Mouse (Mus musculus): ENCODE data around the gene Hmgb1. TPM values are rescaled to one million over a fixed set of nuclear protein-coding genes. Genes with fewer than 3 reads are reported as not detected.

Hmgb1 gene
- polyA plus RNA-seq, 1 experiment from 2014 or later, result 682 TPM

GRCm38 (mm10) chr5:149071546-149071945 lies 112.7 kb downstream of the Hmgb1 start:
- Histone ChIP-seq H3K36me3 (no peaks in the 10 kb centered on the region), H3K4me3 (no peak overlapping the region), H3K27me3 (replicated peaks) (no peaks in the 10 kb centered on the region), H3K9me3 (replicated peaks) (0 out of 2 replicates have a peak, but pooled peaks cover 2% of the 10 kb centered on the region), H3K4me1 (peaks cover 17% of the 10 kb centered on the region), H3K4me2 (no peak overlapping the region), H3K9ac (no peak overlapping the region), H3K27ac (no peak overlapping the region)
- ATAC-seq, result no peak
- 92% methylated on average over 5 of the region's 5 CpGs for WGBS (ENCODE audit: insufficient replicate concordance)

- Histone ChIP-seq H3K27me3 (replicated peaks) (no peaks in the 10 kb centered on the region), H3K9me3 (replicated peaks) (no peaks in the 10 kb centered on the region), H3K36me3 (no peaks in the 10 kb centered on the region), H3K4me3 (peak overlapping the region; percentile 50; the same call in 1 of the 2 replicates), H3K4me2 (peak overlapping the region; percentile 72), H3K4me1 (peaks cover 17% of the 10 kb centered on the region), H3K9ac (no peak overlapping the region), H3K27ac (no peak overlapping the region)
- 85% methylated on average over 10 of the region's 10 CpGs for WGBS (ENCODE audit: insufficient replicate concordance)
- 0 out of 2 replicates have a peak, but pooled peaks have one; percentile 28 for ATAC-seq
These were observed 115.5 kb downstream of the Hmgb1 start for GRCm38 (mm10) chr5:149068745-149069144.

GRCm38 (mm10) chr5:149068247-149068740 lies 116.0 kb downstream of the Hmgb1 start:
- peak overlapping the region; percentile 50 for H3K4me3 ChIP-seq
- peaks cover 17% of the 10 kb centered on the region for H3K4me1 ChIP-seq
- H3K9me3 ChIP-seq (replicated peaks), result no peaks in the 10 kb centered on the region
- H3K4me2 ChIP-seq, result peak overlapping the region; percentile 72
- peak overlapping the region; percentile 49 for H3K9ac ChIP-seq
- 27% methylated on average over 17 of the region's 17 CpGs for WGBS (ENCODE audit: insufficient replicate concordance)
- no peaks in the 10 kb centered on the region for H3K36me3 ChIP-seq
- ATAC-seq, result no peak
- 0 out of 2 replicates have a peak overlapping the region, but pooled peaks have one; percentile 17 for H3K27ac ChIP-seq
- H3K27me3 ChIP-seq (replicated peaks), result no peaks in the 10 kb centered on the region

DNA sequence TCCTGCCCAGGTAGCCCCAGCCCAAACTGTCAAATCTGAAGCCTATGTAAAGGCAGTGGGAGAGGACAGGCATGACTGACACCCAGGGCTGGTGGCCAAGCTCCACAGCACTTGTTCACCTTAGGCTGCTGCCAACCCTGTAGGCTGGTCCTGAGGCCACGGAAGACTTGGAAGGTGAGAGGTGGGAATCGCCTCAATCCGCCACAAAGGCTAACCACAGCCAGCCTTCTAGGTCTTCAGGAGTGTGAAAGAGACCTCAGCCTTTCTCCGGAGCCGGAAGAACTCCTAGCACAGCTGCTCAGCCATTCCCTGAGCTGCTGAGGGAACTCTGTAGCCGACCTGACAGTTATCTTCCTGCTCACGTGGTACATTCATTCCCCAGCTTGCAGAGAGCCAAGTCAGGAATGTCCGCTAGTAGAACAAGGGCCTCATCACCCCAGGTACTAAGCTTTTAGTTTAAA lies 116.8 kb downstream of the Hmgb1 start:
- Histone ChIP-seq H3K4me3 (peak overlapping the region; percentile 50), H3K27me3 (replicated peaks) (no peaks in the 10 kb centered on the region), H3K9ac (peak overlapping the region; percentile 49), H3K4me2 (peak overlapping the region; percentile 72), H3K36me3 (no peaks in the 10 kb centered on the region), H3K27ac (0 out of 2 replicates have a peak overlapping the region, but pooled peaks have one; percentile 17), H3K9me3 (replicated peaks) (no peaks in the 10 kb centered on the region), H3K4me1 (peaks cover 17% of the 10 kb centered on the region)
- peak; percentile 70 for ATAC-seq
- WGBS (ENCODE audit: insufficient replicate concordance), result 29% methylated on average over 8 of the region's 8 CpGs

- Histone ChIP-seq H3K27ac (no peak overlapping the region), H3K9ac (no peak overlapping the region), H3K4me2 (no peak overlapping the region), H3K36me3 (no peaks in the 10 kb centered on the region), H3K27me3 (replicated peaks) (no peaks in the 10 kb centered on the region), H3K4me3 (no peak overlapping the region), H3K4me1 (peaks cover 7% of the 10 kb centered on the region), H3K9me3 (replicated peaks) (no peaks in the 10 kb centered on the region)
- ATAC-seq, result no peak
- WGBS (ENCODE audit: insufficient replicate concordance), result 59% methylated on average over 1 of the region's 1 CpGs
These were observed 121.5 kb downstream of the Hmgb1 start for GRCm38 (mm10) chr5:149062833-149063232.

GRCm38 (mm10) chr5:149053352-149054168 lies 130.7 kb downstream of the Hmgb1 start:
- H3K27ac ChIP-seq, result peak overlapping the region; percentile 98
- 6% methylated on average over 31 of the region's 34 CpGs for WGBS (ENCODE audit: insufficient replicate concordance)
- peaks cover 24% of the 10 kb centered on the region for H3K4me1 ChIP-seq
- peak; percentile 68 for ATAC-seq
- peaks cover 22% of the 10 kb centered on the region for H3K36me3 ChIP-seq
- H3K4me2 ChIP-seq, result peak overlapping the region; percentile 97
- H3K4me3 ChIP-seq, result peak overlapping the region; percentile 95
- no peaks in the 10 kb centered on the region for H3K9me3 ChIP-seq (replicated peaks)
- H3K27me3 ChIP-seq (replicated peaks), result no peaks in the 10 kb centered on the region
- peak overlapping the region; percentile 100 for H3K9ac ChIP-seq

DNA sequence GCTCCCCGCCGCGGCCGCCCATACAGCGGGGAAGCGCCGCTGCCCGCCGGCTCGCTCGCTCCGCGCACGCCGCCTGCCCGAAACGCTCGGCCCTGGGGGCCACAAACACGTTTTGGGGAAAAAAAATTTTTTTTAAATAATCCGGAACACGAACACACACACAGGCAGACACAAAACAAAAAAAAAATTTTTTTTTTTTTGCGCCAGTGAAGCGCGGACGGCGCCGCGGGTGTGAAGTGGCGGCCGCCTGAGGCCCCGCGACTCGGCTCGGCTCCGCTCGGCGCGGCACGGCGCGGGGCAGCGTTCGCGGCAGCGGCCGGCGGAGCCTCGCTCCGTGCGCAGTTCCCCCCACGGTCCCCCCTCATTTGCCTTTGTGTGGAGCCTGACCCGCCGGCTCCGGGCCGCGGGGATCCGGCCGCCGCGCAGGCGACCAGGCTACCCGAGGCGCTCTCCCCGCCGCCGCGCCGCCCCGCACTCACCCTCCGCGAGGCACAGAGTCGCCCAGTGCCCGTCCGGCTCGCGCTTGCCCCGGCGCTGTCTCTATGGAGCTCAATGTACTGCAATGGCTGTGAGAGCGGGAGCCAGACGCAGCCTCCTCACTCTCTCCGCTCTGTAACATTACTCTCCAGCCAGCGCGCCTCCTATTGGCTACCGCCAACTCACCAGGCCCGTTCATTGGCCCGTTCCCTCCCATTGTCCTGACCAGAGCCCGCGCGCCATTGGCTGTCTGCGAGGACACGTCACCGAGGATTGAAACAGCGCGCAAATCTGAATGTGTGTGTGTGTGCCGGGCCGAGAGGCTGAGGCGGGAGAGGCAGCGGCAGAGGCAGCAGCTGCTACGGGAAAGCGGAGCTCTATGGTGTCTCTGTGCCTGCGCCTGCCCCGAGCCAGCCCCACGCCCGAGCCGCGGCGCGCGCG lies 131.6 kb downstream of the Hmgb1 start:
- H3K4me3 ChIP-seq, result peak overlapping the region; percentile 95
- H3K27me3 ChIP-seq (replicated peaks), result no peaks in the 10 kb centered on the region
- under 1% methylated on average over 109 of the region's 110 CpGs for WGBS (ENCODE audit: insufficient replicate concordance)
- H3K36me3 ChIP-seq, result peaks cover 24% of the 10 kb centered on the region
- peak; percentile 96 for ATAC-seq
- peak overlapping the region; percentile 97 for H3K4me2 ChIP-seq
- peak overlapping the region; percentile 100 for H3K9ac ChIP-seq
- no peaks in the 10 kb centered on the region for H3K9me3 ChIP-seq (replicated peaks)
- H3K27ac ChIP-seq, result peak overlapping the region; percentile 98
- peaks cover 24% of the 10 kb centered on the region for H3K4me1 ChIP-seq

DNA sequence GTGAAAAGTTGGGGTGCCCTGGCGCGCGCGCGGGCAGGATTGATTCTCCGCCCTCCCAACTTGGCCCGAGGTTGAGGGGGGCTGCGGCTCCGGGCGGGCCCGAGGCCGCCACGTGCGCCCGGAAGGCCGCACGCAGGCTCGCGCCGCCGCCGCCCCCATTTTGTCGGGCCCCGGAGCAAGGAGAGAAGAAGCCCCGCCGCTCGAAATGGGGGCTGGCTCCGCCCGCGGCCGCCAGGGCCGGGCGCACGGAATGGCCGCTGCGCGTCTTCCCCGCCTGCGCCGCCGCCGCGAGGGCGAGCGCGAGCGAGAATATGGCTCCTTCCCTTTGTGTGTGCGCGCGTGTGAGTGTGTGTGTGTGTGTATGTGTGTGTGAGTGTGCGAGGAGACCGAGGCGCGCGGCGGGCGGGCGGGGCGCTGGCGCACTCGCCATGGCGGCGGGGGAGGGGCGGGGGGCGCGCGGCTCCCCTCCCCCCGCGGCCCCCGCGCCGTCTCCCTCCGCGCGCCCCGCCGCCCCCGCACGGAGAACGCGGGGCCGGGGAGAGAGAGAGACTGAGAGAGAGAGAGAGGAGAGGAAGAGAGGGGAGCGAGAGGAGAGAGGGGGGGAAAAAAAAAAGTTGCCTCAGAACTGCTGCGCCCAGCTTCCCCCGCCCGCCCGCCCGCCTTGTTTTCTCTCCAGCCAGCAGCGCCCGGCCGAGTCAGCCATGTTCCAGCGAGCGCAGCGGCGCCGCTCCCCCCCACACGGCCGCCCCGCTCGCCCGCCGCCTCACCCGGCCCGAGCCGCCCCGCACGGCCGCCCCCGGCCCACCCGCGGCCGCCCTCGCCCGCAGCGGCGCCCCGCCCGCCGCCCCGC lies 132.5 kb downstream of the Hmgb1 start:
- no peaks in the 10 kb centered on the region for H3K27me3 ChIP-seq (replicated peaks)
- H3K4me2 ChIP-seq, result peak overlapping the region; percentile 81
- peaks cover 27% of the 10 kb centered on the region for H3K36me3 ChIP-seq
- H3K9ac ChIP-seq, result peak overlapping the region; percentile 100
- peak; percentile 13 for ATAC-seq
- under 1% methylated on average over 89 of the region's 120 CpGs for WGBS (ENCODE audit: insufficient replicate concordance)
- peak overlapping the region; percentile 95 for H3K4me3 ChIP-seq
- H3K27ac ChIP-seq, result peak overlapping the region; percentile 98
- H3K4me1 ChIP-seq, result peaks cover 24% of the 10 kb centered on the region
- no peaks in the 10 kb centered on the region for H3K9me3 ChIP-seq (replicated peaks)

- no peaks in the 10 kb centered on the region for H3K9me3 ChIP-seq (replicated peaks)
- ATAC-seq, result no peak
- peak overlapping the region; percentile 81 for H3K4me2 ChIP-seq
- peak overlapping the region; percentile 95 for H3K4me3 ChIP-seq
- peak overlapping the region; percentile 98 for H3K27ac ChIP-seq
- no peaks in the 10 kb centered on the region for H3K27me3 ChIP-seq (replicated peaks)
- H3K36me3 ChIP-seq, result peaks cover 33% of the 10 kb centered on the region
- peak overlapping the region; percentile 100 for H3K9ac ChIP-seq
- WGBS (ENCODE audit: insufficient replicate concordance), result under 1% methylated on average over 27 of the region's 27 CpGs
- H3K4me1 ChIP-seq, result peaks cover 24% of the 10 kb centered on the region
These were observed 133.1 kb downstream of the Hmgb1 start for GRCm38 (mm10) chr5:149051194-149051570.

DNA sequence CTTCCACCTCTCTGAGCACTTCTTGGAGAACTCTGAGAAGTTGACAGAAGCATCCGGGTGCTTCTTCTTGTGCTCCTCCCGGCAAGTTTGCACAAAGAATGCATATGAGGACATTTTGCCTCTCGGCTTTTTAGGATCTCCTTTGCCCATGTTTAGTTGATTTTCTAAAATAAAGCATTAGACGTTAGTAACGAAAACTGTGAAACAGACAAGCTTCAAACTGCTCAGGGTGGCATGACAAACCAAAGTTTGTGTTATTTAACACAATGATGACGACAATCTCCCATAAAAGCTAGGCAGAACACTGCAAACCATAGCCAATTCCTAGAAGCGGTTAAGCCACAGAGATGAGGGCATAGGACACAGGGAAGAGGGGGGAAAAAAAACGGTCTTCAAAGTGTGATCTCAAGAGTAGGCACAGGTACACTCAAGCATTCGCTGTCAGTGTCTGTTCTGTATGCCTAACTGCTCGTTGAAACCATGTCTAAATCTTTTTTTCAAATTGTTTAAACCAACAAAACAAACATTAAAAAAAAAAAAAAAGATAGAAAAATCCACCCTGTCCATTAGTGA lies 133.6 kb downstream of the Hmgb1 start:
- no peaks in the 10 kb centered on the region for H3K27me3 ChIP-seq (replicated peaks)
- H3K4me1 ChIP-seq, result peaks cover 24% of the 10 kb centered on the region
- peak overlapping the region; percentile 95 for H3K4me3 ChIP-seq
- ATAC-seq, result no peak
- no peaks in the 10 kb centered on the region for H3K9me3 ChIP-seq (replicated peaks)
- peaks cover 38% of the 10 kb centered on the region for H3K36me3 ChIP-seq
- WGBS (ENCODE audit: insufficient replicate concordance), result 34% methylated on average over 10 of the region's 10 CpGs
- peak overlapping the region; percentile 98 for H3K27ac ChIP-seq
- peak overlapping the region; percentile 81 for H3K4me2 ChIP-seq
- H3K9ac ChIP-seq, result peak overlapping the region; percentile 100

DNA sequence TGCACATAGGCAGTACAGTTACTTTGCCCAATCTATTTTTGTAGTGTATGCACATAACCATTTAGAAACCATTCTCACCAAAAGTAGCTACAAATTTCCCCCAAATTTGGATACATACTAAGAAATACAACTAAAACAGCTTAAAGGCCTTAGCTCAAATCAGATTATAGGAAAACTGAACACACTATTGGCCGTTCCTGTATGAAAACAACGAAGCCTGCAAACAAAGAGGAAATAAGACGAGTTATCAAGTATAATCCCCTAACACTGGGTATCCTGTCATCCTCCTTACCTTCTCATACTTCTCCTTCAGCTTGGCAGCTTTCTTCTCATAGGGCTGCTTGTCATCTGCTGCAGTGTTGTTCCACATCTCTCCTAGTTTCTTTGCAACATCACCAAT lies 134.9 kb downstream of the Hmgb1 start:
- H3K4me1 ChIP-seq, result peaks cover 24% of the 10 kb centered on the region
- peaks cover 47% of the 10 kb centered on the region for H3K36me3 ChIP-seq
- H3K9ac ChIP-seq, result no peak overlapping the region
- no peak for ATAC-seq
- H3K27me3 ChIP-seq (replicated peaks), result no peaks in the 10 kb centered on the region
- no peak overlapping the region for H3K4me2 ChIP-seq
- WGBS (ENCODE audit: insufficient replicate concordance), result 72% methylated on average over 3 of the region's 3 CpGs
- H3K27ac ChIP-seq, result no peak overlapping the region
- H3K9me3 ChIP-seq (replicated peaks), result no peaks in the 10 kb centered on the region
- no peak overlapping the region for H3K4me3 ChIP-seq

Measured in liver, embryonic 12.5 days (tissue).